Mouse (Mus musculus) ES-Bruce4 (cell line): ENCODE results near the gene Wee1. TPM values are rescaled to one million over a fixed set of nuclear protein-coding genes. Genes with fewer than 3 reads are reported as not detected.
A peak's percentile ranks its signal among the peaks of the same experiment; 100 is the strongest.
"Not testable (repeated sequence)": the region's sequence is repeated elsewhere in the genome, so short reads cannot be mapped to it uniquely, and the experiment has no call there.

ENCODE experiments used
- H3K27ac ChIP-seq: 2 replicates; pipeline ENCODE4 v1.5.1; 2012; ENCODE audit warnings: low read length, inconsistent platforms; ENCODE audit not compliant: insufficient read depth
- H3K27me3 ChIP-seq: 2 replicates; pipeline ENCODE4 v1.6.1; 2012; ENCODE audit warnings: mild to moderate bottlenecking, low read length, inconsistent platforms; ENCODE audit not compliant: control insufficient read depth, poor library complexity, insufficient read depth, severe bottlenecking
- H3K36me3 ChIP-seq: 2 replicates; pipeline ENCODE4 v1.6.1; 2012; ENCODE audit warnings: inconsistent platforms, mild to moderate bottlenecking, low read length, moderate library complexity; ENCODE audit not compliant: control insufficient read depth, poor library complexity, insufficient read depth, severe bottlenecking
- H3K4me1 ChIP-seq: one replicate; pipeline ENCODE4 v1.8.1; 2011; ENCODE audit warnings: low read length; ENCODE audit not compliant: control insufficient read depth, insufficient read depth
- H3K4me3 ChIP-seq: 2 replicates; pipeline ENCODE4 v1.5.1; 2011; ENCODE audit warnings: low read depth, mild to moderate bottlenecking, low read length
- H3K9ac ChIP-seq: 2 replicates; pipeline ENCODE4 v1.6.1; 2012; ENCODE audit warnings: low read depth, mild to moderate bottlenecking, inconsistent platforms; ENCODE audit not compliant: poor library complexity, severe bottlenecking
- H3K9me3 ChIP-seq: replicated peaks from 2 replicates; pipeline ENCODE4 v1.6.1; 2012; ENCODE audit warnings: mild to moderate bottlenecking, low read length, inconsistent platforms; ENCODE audit not compliant: control insufficient read depth, poor library complexity, insufficient read depth, severe bottlenecking
- CTCF ChIP-seq: IDR thresholded peaks from one replicate; pipeline ENCODE4 v1.8.1; 2011; ENCODE audit warnings: low read depth, low read length
- EP300 ChIP-seq: IDR thresholded peaks from 2 replicates; pipeline ENCODE4 v1.6.1; 2011; ENCODE audit warnings: low read depth, low read length; ENCODE audit not compliant: insufficient read depth
- POLR2A ChIP-seq: IDR thresholded peaks from one replicate; pipeline ENCODE4 v1.8.1; 2011; ENCODE audit warnings: low read length; ENCODE audit not compliant: insufficient read depth
- polyA plus RNA-seq: library from polyadenylated mRNA; stranded (reverse); fragments of >200 nt; gene quantifications from 2 replicates; pipeline ENCODE4 v1.2.4, GENCODE M21; 2011; ENCODE audit warnings: low read depth; ENCODE audit not compliant: missing spikeins, insufficient read depth, insufficient read length

Wee1 gene
- polyA plus RNA-seq, 1 experiment = 60.1 TPM

GRCm38 (mm10) chr7:110106633-110107032 is 15.2 kb upstream of the Wee1 start:
- H3K4me1 ChIP-seq = peaks cover 2% of the 10 kb centered on the region
- no peaks in the 10 kb centered on the region for H3K36me3 ChIP-seq
- no peak overlapping the region for H3K9ac ChIP-seq
- H3K27me3 ChIP-seq = no peaks in the 10 kb centered on the region
- H3K27ac ChIP-seq = no peak overlapping the region
- H3K9me3 ChIP-seq = no peaks in the 10 kb centered on the region
- no peak for TF ChIP-seq CTCF
- no peak for TF ChIP-seq POLR2A
- TF ChIP-seq EP300 = no peak
- H3K4me3 ChIP-seq = no peak overlapping the region

GRCm38 (mm10) chr7:110108524-110108923 is 13.3 kb upstream of the Wee1 start:
- H3K4me1 ChIP-seq, H3K36me3 ChIP-seq, H3K4me3 ChIP-seq, H3K27me3 ChIP-seq, H3K9me3 ChIP-seq: not testable (repeated sequence)
- Histone ChIP-seq H3K9ac (peak overlapping the region; percentile 64; the same call in 1 of the 2 replicates), H3K27ac (0 out of 2 replicates have a peak overlapping the region, but pooled peaks have one; percentile 29)

GRCm38 (mm10) chr7:110108967-110109610 is 12.8 kb upstream of the Wee1 start:
- Histone ChIP-seq H3K4me1 (no peaks in the 10 kb centered on the region), H3K4me3 (peak overlapping the region; percentile 2; the same call in 1 of the 2 replicates), H3K36me3 (no peaks in the 10 kb centered on the region), H3K9ac (peak overlapping the region; percentile 64), H3K9me3 (no peaks in the 10 kb centered on the region), H3K27ac (peak overlapping the region; percentile 29), H3K27me3 (no peaks in the 10 kb centered on the region)
- TF ChIP-seq EP300 (no peak), CTCF (no peak), POLR2A (no peak)

GRCm38 (mm10) chr7:110110061-110110656 is 11.7 kb upstream of the Wee1 start:
- no peak for TF ChIP-seq EP300
- TF ChIP-seq POLR2A = no peak
- TF ChIP-seq CTCF = no peak
- no peaks in the 10 kb centered on the region for H3K36me3 ChIP-seq
- no peak overlapping the region for H3K9ac ChIP-seq
- H3K27me3 ChIP-seq = no peaks in the 10 kb centered on the region
- H3K27ac ChIP-seq = no peak overlapping the region
- H3K4me3 ChIP-seq = no peak overlapping the region
- no peaks in the 10 kb centered on the region for H3K4me1 ChIP-seq
- H3K9me3 ChIP-seq = no peaks in the 10 kb centered on the region

GRCm38 (mm10) chr7:110114699-110115098 is 7.1 kb upstream of the Wee1 start:
- no peaks in the 10 kb centered on the region for H3K27me3 ChIP-seq

GRCm38 (mm10) chr7:110116731-110117291 is 5.0 kb upstream of the Wee1 start:
- H3K9me3 ChIP-seq = no peaks in the 10 kb centered on the region
- H3K27ac ChIP-seq = peak overlapping the region; percentile 88
- no peaks in the 10 kb centered on the region for H3K4me1 ChIP-seq
- H3K9ac ChIP-seq = no peak overlapping the region
- no peaks in the 10 kb centered on the region for H3K27me3 ChIP-seq
- no peak overlapping the region for H3K4me3 ChIP-seq
- TF ChIP-seq CTCF = no peak
- no peak for TF ChIP-seq EP300
- TF ChIP-seq POLR2A = no peak
- no peaks in the 10 kb centered on the region for H3K36me3 ChIP-seq

More at GRCm38 (mm10) chr7:110114699-110115098, 7.1 kb upstream of the Wee1 start:
- H3K4me1 ChIP-seq = no peaks in the 10 kb centered on the region
- no peaks in the 10 kb centered on the region for H3K9me3 ChIP-seq
- H3K9ac ChIP-seq = no peak overlapping the region
- H3K4me3 ChIP-seq = no peak overlapping the region
- H3K27ac ChIP-seq = no peak overlapping the region
- no peak for TF ChIP-seq CTCF
- H3K36me3 ChIP-seq = no peaks in the 10 kb centered on the region
